17 mouse cellular contexts compared by ENCODE assay signal in genomic region chr7:29792906-29793305, GRCm38 (mm10). TPM values are rescaled to one million over a fixed set of nuclear protein-coding genes. Genes with fewer than 3 reads are reported as not detected.
DNase-seq lines count a peak whose midpoint lies in the region; ATAC-seq lines count a peak whose summit lies in the region.
"Had no signal": no experiment of that assay in that cellular context is flagged by ENCODE, and none has a peak within 500 bp of the region (broad histone marks: within the 10 kb centered on the region; RNA-seq: fewer than 3 reads in every experiment).

No protein-coding gene starts in this region.

- peaks cover 26% of the 10 kb centered on the region for H3K27me3 ChIP-seq in heart, embryonic 12.5 days (replicated peaks)
- peaks cover 12% of the 10 kb centered on the region for H3K27me3 ChIP-seq in liver, embryonic 11.5 days (replicated peaks; ENCODE audit: control insufficient read depth, insufficient read depth, low read length)
- peaks cover 22% of the 10 kb centered on the region for H3K27me3 ChIP-seq in liver, embryonic 12.5 days (replicated peaks)
- H3K27me3 ChIP-seq in embryonic facial prominence, embryonic 10.5 days (replicated peaks; ENCODE audit: low read depth, poor library complexity, severe bottlenecking): peaks cover 32% of the 10 kb centered on the region
- H3K27me3 ChIP-seq: Patski had no signal

- no peak for ATAC-seq in heart, embryonic 12.5 days (ENCODE audit: insufficient number of reproducible peaks, low FRiP score)
- ATAC-seq in liver, embryonic 11.5 days (replicated peaks; ENCODE audit: low FRiP score): no peak
- no peak for ATAC-seq in liver, embryonic 12.5 days
- ATAC-seq: liver, postnatal 0 days; midbrain, embryonic 13.5 days; Patski had no signal

- 0 out of 2 replicates have a peak overlapping the region, but pooled peaks have one; percentile 21 for H3K9ac ChIP-seq in heart, embryonic 12.5 days
- no peak overlapping the region for H3K9ac ChIP-seq in liver, embryonic 11.5 days (ENCODE audit: low read depth, low read length)
- no peak overlapping the region for H3K9ac ChIP-seq in liver, embryonic 12.5 days
- H3K9ac ChIP-seq: embryonic facial prominence, embryonic 13.5 days; liver, postnatal 0 days; midbrain, embryonic 13.5 days had no signal

- 19% methylated on average over 27 of the region's 27 CpGs for WGBS in heart, embryonic 12.5 days
- WGBS in liver, embryonic 11.5 days: 24% methylated on average over 27 of the region's 27 CpGs
- 34% methylated on average over 27 of the region's 27 CpGs for WGBS in liver, embryonic 12.5 days (ENCODE audit: insufficient replicate concordance)
- 33% methylated on average over 27 of the region's 27 CpGs for WGBS in embryonic facial prominence, embryonic 10.5 days

- H3K4me1 ChIP-seq in heart, embryonic 12.5 days (replicated peaks): no peaks in the 10 kb centered on the region
- H3K4me1 ChIP-seq in liver, embryonic 11.5 days (replicated peaks; ENCODE audit: control insufficient read depth, insufficient read depth, low read length): no peaks in the 10 kb centered on the region; the same call in 1 of the 2 replicates
- no peaks in the 10 kb centered on the region for H3K4me1 ChIP-seq in liver, embryonic 12.5 days
- H3K4me1 ChIP-seq in embryonic facial prominence, embryonic 10.5 days: no peaks in the 10 kb centered on the region
- H3K4me1 ChIP-seq: embryonic facial prominence, embryonic 13.5 days; midbrain, embryonic 13.5 days had no signal

- peaks cover 62% of the 10 kb centered on the region for H3K36me3 ChIP-seq in heart, embryonic 12.5 days
- peaks cover 21% of the 10 kb centered on the region; the same call in 1 of the 2 replicates for H3K36me3 ChIP-seq in liver, embryonic 11.5 days (ENCODE audit: control insufficient read depth, insufficient read depth, low read length)
- peaks cover 26% of the 10 kb centered on the region for H3K36me3 ChIP-seq in liver, embryonic 12.5 days
- peaks cover 67% of the 10 kb centered on the region for H3K36me3 ChIP-seq in embryonic facial prominence, embryonic 10.5 days (replicated peaks)

- peak overlapping the region; percentile 27 for H3K4me3 ChIP-seq in heart, embryonic 12.5 days
- no peak overlapping the region for H3K4me3 ChIP-seq in liver, embryonic 11.5 days (ENCODE audit: low read depth, low read length)
- H3K4me3 ChIP-seq in liver, embryonic 12.5 days: no peak overlapping the region
- H3K4me3 ChIP-seq in embryonic facial prominence, embryonic 10.5 days: peak overlapping the region; percentile 33
- H3K4me3 ChIP-seq: embryonic facial prominence, embryonic 13.5 days; midbrain, embryonic 13.5 days had no signal

- intact Hi-C loops in heart, postnatal 36 days (cut with DNase I): no loop called here

- peak overlapping the region; percentile 55 for H3K4me2 ChIP-seq in heart, embryonic 12.5 days
- peak overlapping the region; percentile 43 for H3K4me2 ChIP-seq in liver, embryonic 11.5 days
- H3K4me2 ChIP-seq in liver, embryonic 12.5 days: no peak overlapping the region
- H3K4me2 ChIP-seq: embryonic facial prominence, embryonic 13.5 days; midbrain, embryonic 13.5 days had no signal

- no peak for DNase-seq in heart, postnatal 36 days
- no peak for DNase-seq in liver, embryonic 11.5 days (ENCODE audit: low spot score)
- DNase-seq in ES-CJ7 (ENCODE audit: low read depth, low spot score): peak; percentile 47
- peak; percentile 19 for DNase-seq in embryonic facial prominence, embryonic 10.5 days (ENCODE audit: low spot score)
- no peak for DNase-seq in retina, embryonic 14.5 days (ENCODE audit: low spot score)
- DNase-seq in adrenal gland, postnatal 4 days (ENCODE audit: low spot score in 2 of 2): no peak
- DNase-seq: cerebellum, postnatal 14 days; gastrocnemius, postnatal 25 days; liver, postnatal 0 days; lung, postnatal 4 days; right cerebral cortex, postnatal 25 days; thymus, adult 18-20 months had no signal

- peaks cover 35% of the 10 kb centered on the region for H3K9me3 ChIP-seq in heart, embryonic 12.5 days (replicated peaks)
- peaks cover 7% of the 10 kb centered on the region; the same call in 1 of the 2 replicates for H3K9me3 ChIP-seq in liver, embryonic 11.5 days (ENCODE audit: control insufficient read depth, low read length)
- no peaks in the 10 kb centered on the region for H3K9me3 ChIP-seq in liver, embryonic 12.5 days (replicated peaks)
- peaks cover 23% of the 10 kb centered on the region for H3K9me3 ChIP-seq in embryonic facial prominence, embryonic 10.5 days
- H3K9me3 ChIP-seq: midbrain, embryonic 13.5 days had no signal

- H3K27ac ChIP-seq in heart, embryonic 12.5 days (ENCODE audit: poor library complexity, severe bottlenecking): no peak overlapping the region
- no peak overlapping the region for H3K27ac ChIP-seq in liver, embryonic 11.5 days (ENCODE audit: low read depth, low read length)
- H3K27ac ChIP-seq in liver, embryonic 12.5 days: no peak overlapping the region
- no peak overlapping the region for H3K27ac ChIP-seq in embryonic facial prominence, embryonic 10.5 days (replicated peaks)
- H3K27ac ChIP-seq: embryonic facial prominence, embryonic 13.5 days; midbrain, embryonic 13.5 days had no signal

RNA-seq across cellular contexts. Expression of gene Zfp30, which starts 9.1 kb away (rescaled TPM):
- 4.4 and 4.5 TPM in 2 replicates for polyA plus RNA-seq in heart, embryonic 12.5 days (2016; fragmentation: Nextera tagmentation; extraction: Ambion mirVana)
- 1 to 10 TPM; 5.2 to 5.7 TPM for total RNA-seq in heart, postnatal 36 days (2021)
- 2.4 and 3.0 TPM in 2 replicates for polyA plus RNA-seq in liver, embryonic 11.5 days (2014; fragmentation: Nextera tagmentation; extraction: Ambion mirVana)
- 0.88 and 1.0 TPM in 2 replicates for polyA plus RNA-seq in liver, embryonic 12.5 days (2016; fragmentation: Nextera tagmentation; extraction: Ambion mirVana)
- polyA plus RNA-seq in embryonic facial prominence, embryonic 10.5 days (2016; fragmentation: Nextera tagmentation; extraction: Ambion mirVana): 6.3 and 7.0 TPM in 2 replicates
- total RNA-seq in adrenal gland, postnatal 4 days (2021): 1 to 10 TPM; 6.8 to 7.3 TPM

RNA-seq across cellular contexts. Expression of gene Zfp790, which starts 23.0 kb away (rescaled TPM):
- 10.9 and 11.4 TPM in 2 replicates for polyA plus RNA-seq in heart, embryonic 12.5 days (2016; fragmentation: Nextera tagmentation; extraction: Ambion mirVana)
- 10 to 100 TPM; 10.9 to 11.9 TPM for total RNA-seq in heart, postnatal 36 days (2021)
- polyA plus RNA-seq in liver, embryonic 11.5 days (2014; fragmentation: Nextera tagmentation; extraction: Ambion mirVana): 9.0 and 10.0 TPM in 2 replicates
- polyA plus RNA-seq in liver, embryonic 12.5 days (2016; fragmentation: Nextera tagmentation; extraction: Ambion mirVana): 5.5 and 6.6 TPM in 2 replicates
- polyA plus RNA-seq in embryonic facial prominence, embryonic 10.5 days (2016; fragmentation: Nextera tagmentation; extraction: Ambion mirVana): 15.9 and 16.4 TPM in 2 replicates
- total RNA-seq in adrenal gland, postnatal 4 days (2021): 10 to 100 TPM; 17.9 to 18.4 TPM

RNA-seq across cellular contexts. Expression of gene Zfp84, which starts 24.6 kb away (rescaled TPM):
- polyA plus RNA-seq in heart, embryonic 12.5 days (2016; fragmentation: Nextera tagmentation; extraction: Ambion mirVana): 10.5 and 10.6 TPM in 2 replicates
- 10 to 100 TPM in 1 of 2 experiments, 1 to 10 TPM in 1; 9.8 to 11.4 TPM for total RNA-seq in heart, postnatal 36 days (2021)
- 9.6 and 10.2 TPM in 2 replicates for polyA plus RNA-seq in liver, embryonic 11.5 days (2014; fragmentation: Nextera tagmentation; extraction: Ambion mirVana)
- polyA plus RNA-seq in liver, embryonic 12.5 days (2016; fragmentation: Nextera tagmentation; extraction: Ambion mirVana): 5.0 and 5.1 TPM in 2 replicates
- polyA plus RNA-seq in embryonic facial prominence, embryonic 10.5 days (2016; fragmentation: Nextera tagmentation; extraction: Ambion mirVana): 12.4 and 12.6 TPM in 2 replicates
- 10 to 100 TPM; 14.3 TPM for total RNA-seq in adrenal gland, postnatal 4 days (2021)

Comparison
In these comparisons a context has a peak if more than half of its experiments do, and no peak if none do; other contexts are left out.
1. H3K4me3 ChIP-seq: peak in heart, embryonic 12.5 days (single experiment) and embryonic facial prominence, embryonic 10.5 days (single experiment); none in liver, embryonic 11.5 days (single experiment) and liver, embryonic 12.5 days (single experiment).
2. DNase-seq: peak in ES-CJ7 (single experiment) and embryonic facial prominence, embryonic 10.5 days (single experiment); none in heart, postnatal 36 days (0 of 2), liver, embryonic 11.5 days (single experiment), retina, embryonic 14.5 days (single experiment) and adrenal gland, postnatal 4 days (0 of 2).